Mouse (Mus musculus): ENCODE data around the gene Cfap157.

Cfap157 gene

GRCm38 (mm10) chr2:32751665-32752033 is 32.6 kb downstream of the Cfap157 start:
- in situ Hi-C loops (cut with MboI, MseI): no loop called here

GRCm38 (mm10) chr2:32750887-32751664 is 33.2 kb downstream of the Cfap157 start:
- in situ Hi-C loops (cut with MboI, MseI): no loop called here

- in situ Hi-C loops (cut with MboI, MseI): no loop called here
Observed at GRCm38 (mm10) chr2:32750199-32750598, 34.0 kb downstream of the Cfap157 start.

- in situ Hi-C loops (cut with MboI, MseI): loop anchor here in 1 of 2 experiments (5.0 kb wide), 1 partner anchor 37 kb away; the partner anchor contains the start of gene Cdk9
Observed at GRCm38 (mm10) chr2:32749082-32749481, 35.1 kb downstream of the Cfap157 start.

- in situ Hi-C loops (cut with MboI, MseI): no loop called here
Observed at GRCm38 (mm10) chr2:32744272-32744982, 39.8 kb downstream of the Cfap157 start.

- in situ Hi-C loops (cut with MboI, MseI): no loop called here
Observed at GRCm38 (mm10) chr2:32742173-32742531, 42.1 kb downstream of the Cfap157 start.

- in situ Hi-C loops (cut with MboI, MseI): no loop called here
Observed at GRCm38 (mm10) chr2:32741273-32742172, 42.7 kb downstream of the Cfap157 start.

- in situ Hi-C loops (cut with MboI, MseI): no loop called here
Observed at GRCm38 (mm10) chr2:32740916-32741272, 43.3 kb downstream of the Cfap157 start, which contains the start of gene 6330409D20Rik. Gene 6330409D20Rik (minus strand): TSS chr2:32741016.

- in situ Hi-C loops (cut with MboI, MseI): no loop called here
Observed at GRCm38 (mm10) chr2:32739311-32739710, 44.9 kb downstream of the Cfap157 start.

- in situ Hi-C loops (cut with MboI, MseI): no loop called here
Observed at GRCm38 (mm10) chr2:32737008-32737407, 47.2 kb downstream of the Cfap157 start.

GRCm38 (mm10) chr2:32736306-32736829 is 47.9 kb downstream of the Cfap157 start:
- in situ Hi-C loops (cut with MboI, MseI): no loop called here

GRCm38 (mm10) chr2:32734933-32735332 is 49.3 kb downstream of the Cfap157 start:
- in situ Hi-C loops (cut with MboI, MseI): no loop called here

GRCm38 (mm10) chr2:32734480-32734879 is 49.7 kb downstream of the Cfap157 start:
- in situ Hi-C loops (cut with MboI, MseI): no loop called here

GRCm38 (mm10) chr2:32732695-32733094 is 51.5 kb downstream of the Cfap157 start:
- in situ Hi-C loops (cut with MboI, MseI): no loop called here

- in situ Hi-C loops (cut with MboI, MseI): no loop called here
Observed at GRCm38 (mm10) chr2:32731911-32732310, 52.3 kb downstream of the Cfap157 start.

- in situ Hi-C loops (cut with MboI, MseI): no loop called here
Observed at GRCm38 (mm10) chr2:32730854-32731253, 53.4 kb downstream of the Cfap157 start.

GRCm38 (mm10) chr2:32729547-32729946 is 54.7 kb downstream of the Cfap157 start:
- in situ Hi-C loops (cut with MboI, MseI): loop anchor here in 1 of 2 experiments (10.0 kb wide), 1 partner anchor 675 kb away; no protein-coding TSS in a partner anchor

- in situ Hi-C loops (cut with MboI, MseI): loop anchor here in 1 of 2 experiments (10.0 kb wide), 1 partner anchor 674 kb away; no protein-coding TSS in a partner anchor
Observed at GRCm38 (mm10) chr2:32728463-32728862, 55.8 kb downstream of the Cfap157 start.

- in situ Hi-C loops (cut with MboI, MseI): loop anchor here in 1 of 2 experiments (10.0 kb wide), 1 partner anchor 673 kb away; no protein-coding TSS in a partner anchor
Observed at GRCm38 (mm10) chr2:32727435-32727834, 56.8 kb downstream of the Cfap157 start.
